Mouse (Mus musculus) myocyte (in vitro differentiated cells): ENCODE measurements around the gene Myod1.

ENCODE experiments used
- POLR2A ChIP-seq: IDR thresholded peaks from one replicate; pipeline ENCODE4 v1.6.1; 2011; ENCODE audit warnings: low read depth, mild to moderate bottlenecking, control low read depth, moderate library complexity; ENCODE audit not compliant: insufficient read length
- TCF12 ChIP-seq: IDR thresholded peaks from one replicate; pipeline ENCODE4 v1.6.1; 2011; ENCODE audit warnings: mild to moderate bottlenecking, control low read depth; ENCODE audit not compliant: poor library complexity, insufficient read depth, severe bottlenecking
- TCF3 ChIP-seq: IDR thresholded peaks from one replicate; pipeline ENCODE4 v1.6.1; 2011; ENCODE audit warnings: low read depth, control low read depth; ENCODE audit not compliant: insufficient read length

DNA sequence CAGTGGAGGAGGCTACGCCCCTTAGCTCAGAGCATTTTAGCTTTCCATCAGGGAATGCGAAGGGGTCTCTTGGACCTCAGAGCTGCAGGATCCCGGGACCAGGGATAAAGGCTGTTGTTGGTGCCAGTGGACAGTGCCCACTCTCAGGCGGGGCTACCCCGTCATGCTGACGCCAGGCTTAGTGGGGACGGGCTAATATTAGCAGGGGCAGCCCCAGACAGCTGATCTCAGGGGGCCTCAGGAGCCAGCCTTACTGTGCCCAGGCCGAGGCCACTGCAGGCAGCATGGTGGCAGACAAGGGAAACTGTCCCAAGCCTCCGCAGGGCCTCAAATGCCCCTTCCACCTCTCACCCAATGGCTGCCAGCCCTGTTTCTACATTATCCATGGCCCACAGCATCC lies 32.3 kb downstream of the Myod1 start:
- TF ChIP-seq TCF12, result no peak
- TF ChIP-seq POLR2A, result no peak
- no peak for TF ChIP-seq TCF3
